Mouse (Mus musculus): ENCODE results near the gene Rbfox1.
A peak's percentile ranks its signal among the peaks of the same experiment; 100 is the strongest.

Gene Rbfox1

DNA sequence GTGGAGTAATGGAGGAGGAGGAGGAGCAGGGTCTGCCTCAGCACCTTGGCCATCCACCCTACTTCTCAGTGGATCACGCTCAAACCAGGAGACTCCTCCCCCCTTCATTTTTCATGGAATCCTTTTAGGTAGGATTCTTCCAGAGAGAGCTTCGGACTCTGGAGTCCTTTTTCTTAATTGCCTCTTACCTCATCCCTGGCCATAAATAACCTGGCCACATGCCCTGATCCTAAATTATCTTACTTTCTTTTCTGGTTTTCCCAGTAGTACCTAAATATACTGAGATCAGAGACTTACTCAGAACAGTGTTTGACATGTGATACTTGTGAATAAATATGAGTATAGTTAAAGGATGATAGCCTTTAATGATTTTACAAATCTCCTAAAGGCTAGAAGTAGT is 1042.5 kb downstream of the Rbfox1 start:
- DNase-seq (ENCODE audit: low read depth), result no peak

DNA sequence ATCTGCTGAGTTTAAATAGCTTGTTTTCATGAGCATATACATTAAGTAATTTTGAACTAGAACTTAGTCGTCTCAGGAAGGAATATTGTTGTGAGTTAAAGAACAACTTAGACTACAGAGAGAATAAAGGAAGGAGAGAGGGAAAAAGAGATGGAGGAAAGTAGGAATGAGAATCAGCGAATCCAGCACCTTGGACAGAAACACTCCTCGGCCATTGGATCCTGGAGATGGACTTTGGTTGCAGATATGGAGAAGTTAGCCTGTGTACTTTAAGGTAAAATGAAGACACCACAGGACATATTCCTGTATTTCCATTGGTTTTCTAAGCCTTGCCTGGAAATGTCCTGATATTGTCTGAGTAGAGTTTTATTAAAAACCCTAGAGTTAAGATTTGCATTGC is 1045.6 kb downstream of the Rbfox1 start:
- DNase-seq (ENCODE audit: low read depth), result no peak

DNA sequence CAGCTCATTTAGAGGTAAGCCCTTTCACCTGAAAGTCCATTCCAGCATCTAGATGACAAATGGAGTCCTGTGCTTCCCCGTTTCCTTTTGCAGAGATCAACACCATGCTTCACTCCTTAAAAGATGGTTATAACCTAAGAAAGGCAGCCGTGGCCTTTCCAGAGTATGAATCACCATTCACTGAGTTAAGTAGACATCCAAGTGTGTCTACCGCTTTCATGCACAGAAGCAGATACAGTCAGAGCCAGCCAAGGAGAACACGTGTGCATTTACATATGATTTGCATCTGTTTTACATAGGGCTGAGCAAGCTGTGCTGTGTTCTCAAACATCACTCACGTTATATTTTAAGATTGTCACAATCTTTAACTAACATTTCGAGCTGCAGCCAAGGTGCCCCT is 1061.0 kb downstream of the Rbfox1 start:
- no peak for DNase-seq (ENCODE audit: low read depth)

DNA sequence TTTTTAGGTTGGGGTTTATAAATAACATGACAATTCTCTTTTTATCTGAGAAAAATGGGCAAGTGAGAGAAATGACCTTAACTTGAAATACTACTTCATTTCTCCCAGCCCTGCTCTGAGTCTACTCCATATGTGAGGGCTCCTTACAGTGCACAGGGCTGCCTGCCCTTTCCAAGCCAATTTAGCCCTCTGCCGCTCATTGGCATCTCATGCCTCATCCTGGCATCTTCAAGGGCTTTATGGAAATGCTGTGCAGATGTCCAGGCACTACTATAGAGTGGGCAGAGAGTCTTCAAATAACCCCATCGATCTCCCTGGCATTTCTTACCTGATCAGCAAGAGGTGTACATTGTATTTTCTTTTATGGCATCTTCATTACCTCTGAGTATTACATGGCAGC is 1064.5 kb downstream of the Rbfox1 start:
- DNase-seq (ENCODE audit: low read depth), result no peak

DNA sequence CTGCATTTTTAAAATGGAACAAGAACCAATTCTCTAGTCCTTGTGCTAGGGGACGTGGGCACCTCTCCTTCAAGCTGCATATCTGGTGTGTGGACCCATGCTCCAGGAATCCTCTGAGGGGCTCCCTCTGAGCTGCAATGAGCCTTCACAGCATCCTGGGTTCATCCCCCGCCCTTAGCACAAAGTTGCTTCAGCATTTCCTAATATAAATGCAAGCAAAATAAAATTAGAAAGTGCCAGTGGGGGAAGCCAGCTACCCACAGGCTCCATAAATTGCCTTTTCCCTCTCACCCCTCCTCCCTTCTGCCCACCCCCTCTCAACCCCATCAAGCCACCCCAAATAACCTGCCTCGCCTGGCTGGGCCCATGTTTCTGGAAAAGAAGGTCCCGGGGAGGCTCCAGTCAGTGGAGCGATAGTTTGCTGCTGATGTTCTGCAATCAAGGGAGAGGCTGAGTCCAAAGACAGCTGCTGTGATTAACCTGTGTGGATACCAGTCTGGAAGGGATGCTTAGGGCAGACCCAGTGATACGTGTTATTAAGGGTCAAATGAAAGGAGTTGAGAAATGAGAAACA is 1070.0 kb downstream of the Rbfox1 start:
- DNase-seq (ENCODE audit: low read depth), result no peak

DNA sequence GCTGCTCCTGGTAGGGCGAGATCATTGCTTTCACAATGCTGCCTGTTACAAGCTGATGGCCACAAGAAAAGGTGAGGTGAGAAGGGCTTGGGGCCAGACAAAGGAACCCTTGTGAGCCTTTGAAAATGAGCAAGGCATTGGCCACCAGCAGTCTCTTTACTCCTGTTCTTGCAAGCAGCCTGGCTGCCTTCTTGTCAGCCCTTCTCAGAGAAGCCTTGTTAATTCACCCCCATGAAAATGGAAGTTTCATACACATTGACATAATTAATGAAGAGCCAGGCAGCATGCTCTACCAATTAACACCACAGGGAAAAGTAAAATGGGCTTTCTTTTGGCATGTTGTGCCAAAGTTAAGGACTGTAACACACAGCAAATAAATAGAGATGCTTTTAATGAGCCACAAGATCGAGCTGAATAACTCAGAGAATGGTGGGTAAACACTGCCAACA is 1076.8 kb downstream of the Rbfox1 start:
- no peak for DNase-seq (ENCODE audit: low read depth)

DNA sequence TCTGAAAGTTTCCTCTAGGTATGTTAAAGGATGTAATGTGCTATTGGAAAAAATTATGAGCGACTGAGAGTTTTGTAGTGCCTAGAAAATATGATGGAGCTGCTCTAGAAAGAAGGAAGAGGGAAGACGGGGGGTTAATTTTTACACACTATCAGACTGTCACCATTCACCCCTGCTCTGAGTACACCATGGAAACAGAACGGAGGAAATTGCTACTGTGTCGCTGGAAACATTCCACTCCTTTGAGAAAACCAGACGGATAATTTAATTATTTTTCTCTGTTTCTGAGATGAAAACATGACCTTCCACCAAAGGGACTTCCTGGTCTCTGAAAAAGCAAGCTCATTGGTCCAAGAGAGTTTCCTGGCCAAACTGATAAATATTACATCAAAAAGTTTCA is 1077.4 kb downstream of the Rbfox1 start:
- no peak for DNase-seq (ENCODE audit: low read depth)

DNA sequence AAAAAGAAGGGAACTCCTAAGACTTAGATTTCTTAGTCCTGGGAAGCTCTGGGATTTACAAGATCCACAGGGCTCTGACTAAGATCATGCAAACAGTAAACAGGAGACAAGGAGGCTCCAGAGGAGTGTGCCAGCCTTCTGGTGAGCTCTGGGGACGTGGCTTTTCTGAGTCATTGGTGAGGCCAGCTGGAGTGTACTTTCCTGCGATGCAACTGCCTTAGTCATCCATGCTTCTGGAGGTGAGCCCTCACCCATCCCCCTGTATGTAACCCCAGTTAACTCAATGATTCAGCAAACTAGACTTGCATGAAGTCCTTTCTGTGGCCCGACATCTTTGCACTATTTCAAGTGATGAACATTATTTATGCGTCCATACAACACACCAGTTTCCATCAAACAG is 1078.4 kb downstream of the Rbfox1 start:
- DNase-seq (ENCODE audit: low read depth), result no peak

DNA sequence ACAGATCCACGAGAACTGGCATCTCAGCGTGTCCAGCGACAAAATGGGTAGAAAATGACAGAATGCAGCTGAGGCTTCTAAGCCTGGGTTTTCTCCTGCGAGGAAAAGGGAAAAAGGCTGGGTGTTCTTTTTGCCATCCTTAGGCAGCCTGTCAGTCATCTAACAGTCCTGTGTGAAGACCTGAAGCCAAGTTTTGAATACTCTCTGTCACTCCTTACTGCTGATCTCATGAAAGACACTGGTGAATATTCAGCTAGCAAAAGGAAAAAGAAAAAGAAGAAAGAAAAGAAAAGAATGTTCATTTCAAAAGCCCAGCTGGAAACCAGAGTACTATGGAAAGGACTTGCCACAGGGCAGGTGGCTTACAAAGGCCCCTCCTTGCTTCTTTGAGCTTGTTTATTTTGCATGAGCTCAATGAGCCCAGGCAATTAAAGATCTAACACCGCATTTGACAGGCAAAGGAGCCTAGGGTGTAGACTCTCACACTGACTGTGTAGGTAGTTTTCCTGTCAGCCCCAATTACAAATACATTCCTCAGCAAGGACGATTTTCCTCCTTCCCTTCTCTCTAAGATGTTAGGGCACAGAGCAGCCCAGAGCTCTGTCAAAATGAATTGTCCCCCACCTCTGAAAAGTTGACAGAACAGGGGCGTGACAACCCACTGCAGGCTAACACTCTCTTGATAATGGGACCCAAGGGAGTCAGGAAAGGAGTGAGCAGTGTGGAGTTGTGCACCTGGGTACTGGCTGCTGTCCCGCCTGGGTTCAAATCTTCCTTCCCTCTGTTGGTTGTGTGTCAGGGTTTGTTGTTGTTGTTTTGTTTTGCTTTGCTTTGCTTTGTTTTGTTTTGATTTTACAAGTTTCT is 1079.8 kb downstream of the Rbfox1 start:
- DNase-seq (ENCODE audit: low read depth), result no peak

DNA sequence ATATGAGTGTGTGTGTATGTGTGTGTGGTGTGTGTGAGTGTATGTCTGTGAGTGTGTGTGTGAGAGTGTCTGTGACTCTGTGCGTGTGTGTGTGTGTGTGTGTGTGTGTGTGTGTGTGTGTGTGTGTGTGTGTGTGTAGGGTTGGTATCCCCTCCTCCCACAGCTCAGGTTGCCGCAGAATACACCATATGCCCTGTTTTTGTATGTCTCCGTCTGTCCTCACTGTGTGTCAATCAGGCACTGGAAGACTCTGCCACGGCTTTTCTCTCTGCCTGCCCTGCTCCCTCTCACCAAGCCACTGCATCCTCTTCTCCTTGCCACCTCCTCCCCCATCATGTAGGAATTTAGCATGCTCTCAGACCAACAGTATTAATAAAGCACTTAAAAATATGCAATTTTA is 1084.8 kb downstream of the Rbfox1 start:
- DNase-seq (ENCODE audit: low read depth), result no peak

DNA sequence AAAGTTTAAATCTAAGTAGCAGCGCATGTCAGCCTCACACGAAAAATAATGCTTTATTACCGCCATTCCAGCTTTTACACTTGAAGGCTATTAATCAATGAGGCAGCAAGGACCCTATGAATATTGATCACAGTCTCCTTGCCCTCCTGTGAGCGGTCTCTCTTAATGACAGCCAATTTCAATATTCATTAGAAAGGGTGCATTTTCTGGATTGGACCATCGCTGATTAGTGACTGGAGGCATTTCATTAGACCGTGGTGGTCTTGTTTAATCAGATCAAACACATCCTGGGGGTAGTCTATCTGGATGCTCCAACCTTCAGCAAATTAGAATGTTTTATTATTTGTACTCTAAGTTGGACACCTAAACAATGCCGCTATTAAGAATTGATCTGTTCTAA is 1091.2 kb downstream of the Rbfox1 start:
- DNase-seq (ENCODE audit: low read depth), result no peak

DNA sequence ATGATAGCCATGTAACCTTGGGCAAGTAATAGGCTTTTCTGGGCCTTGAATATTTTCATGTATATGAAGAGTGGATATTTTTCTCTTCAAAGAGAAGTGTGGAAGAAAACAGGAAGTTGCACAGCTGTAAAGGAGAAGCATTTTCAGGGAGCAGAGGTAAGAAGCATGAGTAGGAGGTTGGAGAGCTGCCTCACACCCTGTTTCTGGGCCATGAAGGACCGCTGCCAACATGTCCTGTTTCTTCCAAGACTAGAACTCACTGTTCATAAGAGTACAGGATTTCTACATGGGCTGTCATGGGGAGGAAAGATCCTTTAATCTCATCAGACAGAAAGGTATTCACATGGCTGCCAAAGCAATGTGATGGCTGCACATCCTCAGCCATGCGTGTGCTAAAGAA is 1098.8 kb downstream of the Rbfox1 start:
- no peak for DNase-seq (ENCODE audit: low read depth)

DNA sequence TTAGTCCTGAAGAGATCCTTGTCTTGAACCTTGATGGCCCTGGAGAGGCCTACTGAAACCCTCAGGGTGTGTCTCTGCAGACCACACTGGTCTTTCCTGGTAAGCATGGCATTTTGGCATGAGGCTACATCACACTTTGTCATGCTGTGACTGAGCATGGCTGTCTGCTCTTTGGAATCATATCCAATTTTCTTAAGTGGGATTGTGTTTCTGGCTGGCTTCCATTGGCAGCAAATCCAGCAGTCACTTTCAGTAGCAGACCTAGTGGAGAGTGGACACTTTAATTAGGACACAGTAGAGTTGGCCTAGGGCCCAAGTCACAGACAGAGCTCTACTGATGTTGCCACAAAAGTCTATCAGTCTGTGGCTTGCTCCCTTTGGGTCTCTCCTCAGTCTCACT is 1100.9 kb downstream of the Rbfox1 start:
- DNase-seq (ENCODE audit: low read depth), result no peak

DNA sequence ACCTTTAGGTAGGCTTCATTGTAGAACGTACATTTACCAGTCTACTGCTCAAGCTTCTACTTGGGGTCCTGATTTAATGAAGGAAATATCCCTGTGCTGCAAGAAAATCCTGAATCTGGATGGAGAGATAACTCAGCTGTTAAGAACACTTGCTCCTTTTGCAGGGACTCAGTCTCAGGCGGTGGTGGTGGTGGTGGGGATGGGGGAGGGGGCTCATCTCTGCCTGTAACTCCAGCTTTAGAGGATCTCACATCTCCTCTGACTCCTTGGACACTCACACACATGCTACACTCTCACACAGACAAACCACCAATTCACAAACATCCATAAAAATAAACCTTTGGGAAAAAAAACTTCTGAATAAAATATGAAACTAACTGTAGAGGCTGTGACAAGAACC is 1101.3 kb downstream of the Rbfox1 start:
- DNase-seq (ENCODE audit: low read depth), result no peak

DNA sequence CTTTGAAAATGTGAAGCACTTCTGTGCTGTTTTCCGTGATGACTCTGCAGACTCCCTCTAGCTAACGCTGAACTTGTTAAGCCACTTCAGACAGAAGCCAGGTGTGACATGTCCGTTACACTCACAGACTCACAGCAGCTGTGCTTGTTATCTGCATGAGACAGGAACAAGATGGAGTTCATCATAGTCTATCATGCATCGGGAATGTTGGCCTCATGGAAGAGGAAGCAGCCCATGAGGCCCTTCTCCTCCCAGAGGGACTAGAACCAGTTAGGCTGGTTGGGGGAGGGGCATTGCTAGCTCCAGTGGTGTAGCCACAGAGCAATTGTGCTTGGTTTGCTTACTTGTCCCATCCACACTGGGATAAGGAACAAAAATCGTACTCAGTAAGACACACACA is 1107.1 kb downstream of the Rbfox1 start:
- no peak for DNase-seq (ENCODE audit: low read depth)

DNA sequence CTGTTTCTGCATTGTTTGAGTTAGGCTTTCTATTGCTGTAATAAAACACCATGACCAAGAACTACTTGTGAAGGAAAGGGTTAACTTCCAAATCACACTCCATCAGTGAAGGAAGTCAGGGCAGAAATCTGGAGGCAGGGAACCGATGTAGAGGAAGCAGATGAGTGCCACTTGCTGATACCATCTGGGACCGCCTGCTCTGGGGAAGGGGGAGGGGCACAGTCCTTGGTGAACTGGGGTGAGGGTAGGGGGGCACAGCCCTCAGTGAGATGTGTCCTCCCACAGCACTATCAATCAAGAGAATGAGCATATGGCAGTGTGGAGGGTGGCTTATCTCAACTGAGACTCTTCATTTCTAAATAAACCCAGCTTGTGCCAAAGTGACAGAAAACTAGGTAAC is 1108.0 kb downstream of the Rbfox1 start:
- DNase-seq (ENCODE audit: low read depth), result no peak

DNA sequence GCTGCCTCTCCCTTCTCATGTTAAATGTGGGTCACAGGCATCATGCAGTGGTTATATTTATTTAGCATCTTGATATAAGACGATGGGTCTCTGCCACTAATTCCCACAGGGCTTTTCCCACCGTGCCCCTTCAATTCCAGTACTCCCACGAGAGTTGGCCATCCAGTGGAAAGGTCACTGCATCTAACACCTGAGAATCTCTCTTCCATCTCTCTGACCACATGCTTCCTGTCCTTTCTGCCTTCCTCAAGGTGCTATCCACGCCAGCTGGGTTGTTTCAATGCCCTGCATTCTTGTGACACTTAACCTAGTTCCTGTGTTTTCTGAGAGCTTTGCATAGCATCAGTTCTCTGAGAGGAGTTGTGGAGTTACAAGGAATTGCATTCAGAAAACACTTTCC is 1112.0 kb downstream of the Rbfox1 start:
- DNase-seq (ENCODE audit: low read depth), result no peak

DNA sequence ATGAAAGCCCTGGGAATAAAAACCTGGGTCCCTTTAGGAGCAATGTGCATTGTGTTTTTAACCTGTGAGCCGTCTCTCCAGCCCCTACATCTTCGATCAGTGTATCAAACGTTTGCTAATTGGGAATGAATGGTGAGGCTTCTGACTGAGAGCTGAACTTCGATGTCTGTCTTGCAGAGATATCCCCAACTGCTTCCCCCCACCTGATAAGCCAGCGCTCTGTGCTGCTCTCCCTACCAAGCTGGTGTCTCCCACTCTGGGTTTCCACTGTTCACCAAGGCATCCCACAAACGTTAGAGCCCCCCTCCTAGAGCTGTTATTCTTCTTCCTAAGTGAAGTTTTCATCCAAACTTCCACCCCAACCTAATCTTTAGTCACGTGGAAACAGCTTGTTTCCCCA is 1112.7 kb downstream of the Rbfox1 start:
- DNase-seq (ENCODE audit: low read depth), result no peak

DNA sequence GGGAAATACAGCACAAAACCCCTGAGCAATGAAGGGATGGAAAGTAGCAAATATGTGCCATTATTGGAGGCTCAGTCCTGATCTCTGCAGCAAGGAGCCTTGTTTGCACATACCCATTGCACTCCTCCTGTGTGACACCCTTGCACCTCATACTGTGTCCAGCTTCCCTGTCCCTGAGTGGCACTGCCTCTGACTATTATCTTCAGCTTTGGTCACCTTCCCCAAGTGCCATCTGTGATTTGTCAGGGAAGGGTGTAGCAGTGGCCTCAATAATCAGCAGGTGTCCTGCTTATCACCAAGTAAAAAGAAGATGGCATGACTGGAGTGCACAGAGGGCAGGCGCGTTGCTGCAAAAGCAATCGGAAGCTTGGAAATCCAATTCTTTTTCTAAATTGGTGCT is 1119.4 kb downstream of the Rbfox1 start:
- no peak for DNase-seq (ENCODE audit: low read depth)

DNA sequence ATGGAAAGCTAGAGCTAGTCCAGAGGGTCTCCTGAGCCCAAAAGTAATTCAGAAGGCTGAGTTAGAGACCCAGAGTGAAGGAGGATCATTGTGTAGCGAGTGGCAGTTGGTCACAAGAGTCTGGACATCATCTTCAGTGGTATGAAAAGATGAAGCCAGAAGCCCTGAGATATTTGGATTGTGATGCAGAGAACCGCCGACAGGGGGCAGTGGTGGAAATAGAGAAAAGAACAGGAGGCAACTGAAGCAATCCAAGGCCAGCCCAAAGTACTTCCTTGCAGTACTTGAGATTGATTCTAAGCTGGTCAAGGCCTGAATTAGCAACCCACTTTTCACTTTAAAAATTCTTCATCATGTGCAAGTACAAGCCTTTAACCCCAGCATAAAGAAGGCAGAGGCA is 1120.3 kb downstream of the Rbfox1 start:
- DNase-seq (ENCODE audit: low read depth), result peak; percentile 1

DNA sequence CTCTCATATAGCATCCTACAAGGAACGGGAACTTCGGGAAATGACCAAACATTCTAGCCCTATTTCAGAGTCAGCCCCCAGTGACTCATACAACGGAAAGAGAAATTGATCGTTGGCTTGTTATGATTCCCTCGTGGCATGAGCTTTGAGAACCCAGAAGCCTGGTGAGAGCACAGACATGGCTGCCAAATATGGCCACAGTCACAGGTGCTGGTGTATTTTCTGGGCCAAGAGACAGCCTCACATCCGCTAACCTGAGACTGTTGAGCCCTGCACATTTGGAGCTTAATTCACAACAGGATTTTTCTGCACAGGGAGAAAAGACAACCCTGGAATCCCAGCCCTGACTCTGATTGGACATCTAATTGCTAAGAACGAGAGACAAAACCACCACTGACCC is 1132.2 kb downstream of the Rbfox1 start:
- DNase-seq (ENCODE audit: low read depth), result no peak

DNA sequence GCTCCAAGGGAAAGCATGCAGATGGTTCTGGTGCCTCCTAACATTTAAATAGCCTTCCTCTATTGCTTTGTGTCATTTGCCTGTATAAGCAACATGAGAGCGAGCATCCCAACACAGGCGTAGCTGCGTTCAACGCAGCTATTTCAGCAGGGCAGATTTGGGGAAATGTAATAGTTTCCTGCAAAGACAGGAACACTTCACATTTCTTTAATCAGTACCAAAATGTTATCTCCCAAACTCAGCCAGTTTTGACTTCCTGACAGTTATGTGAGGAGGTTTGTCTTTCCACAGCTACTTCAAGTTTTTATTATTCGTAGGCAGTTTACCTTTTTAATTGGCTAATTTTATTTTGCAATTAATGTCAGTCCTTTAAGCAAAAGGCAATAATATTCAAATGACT is 1149.1 kb downstream of the Rbfox1 start:
- no peak for DNase-seq (ENCODE audit: low read depth)

DNA sequence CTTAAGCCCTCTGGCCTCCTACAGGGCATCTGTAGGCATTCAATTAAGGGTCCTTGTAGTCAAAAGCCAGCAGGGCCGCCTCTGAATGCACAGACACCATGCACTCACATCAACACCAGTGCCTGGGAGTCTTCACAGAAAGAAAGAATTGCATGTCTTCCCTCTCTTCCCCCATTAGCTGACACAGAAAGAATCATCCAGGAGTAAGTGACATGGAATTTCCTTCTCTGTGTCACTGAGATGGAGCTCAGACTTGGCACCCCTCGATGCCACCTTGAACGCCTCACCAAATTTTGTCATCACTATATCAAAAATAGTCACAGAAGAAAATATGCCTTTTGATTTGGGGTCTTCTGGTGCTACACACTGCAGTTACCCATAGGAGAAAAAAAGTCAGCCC is 1151.4 kb downstream of the Rbfox1 start:
- DNase-seq (ENCODE audit: low read depth), result no peak

DNA sequence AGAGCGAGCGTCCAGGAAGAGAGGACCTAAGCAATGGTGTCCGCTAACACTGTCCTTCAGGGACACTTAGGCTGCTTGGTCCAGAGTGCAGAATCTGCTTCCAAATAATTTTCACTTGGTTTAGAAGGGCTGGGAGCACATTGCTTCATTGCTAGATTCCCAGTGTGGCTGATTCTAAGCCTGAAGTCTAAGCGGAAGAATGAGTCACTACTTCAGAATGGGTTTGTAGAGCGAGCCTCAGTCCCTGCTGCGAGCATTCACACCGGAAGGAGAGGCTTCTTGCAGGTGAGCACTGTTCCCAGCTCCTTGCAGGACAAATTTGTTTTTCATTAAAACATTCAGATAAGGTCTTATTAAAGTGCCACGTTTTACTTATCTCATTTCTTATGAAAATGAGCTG is 1151.8 kb downstream of the Rbfox1 start:
- DNase-seq (ENCODE audit: low read depth), result no peak

All from induced T-regulatory cell, adult 2 months (primary cell).